Mouse (Mus musculus): ENCODE data around the gene Gpd2. TPM values are rescaled to one million over a fixed set of nuclear protein-coding genes. Genes with fewer than 3 reads are reported as not detected.

The Gpd2 gene
- total RNA-seq, 2 experiments from 2014 or later = 151 to 203 TPM

DNA sequence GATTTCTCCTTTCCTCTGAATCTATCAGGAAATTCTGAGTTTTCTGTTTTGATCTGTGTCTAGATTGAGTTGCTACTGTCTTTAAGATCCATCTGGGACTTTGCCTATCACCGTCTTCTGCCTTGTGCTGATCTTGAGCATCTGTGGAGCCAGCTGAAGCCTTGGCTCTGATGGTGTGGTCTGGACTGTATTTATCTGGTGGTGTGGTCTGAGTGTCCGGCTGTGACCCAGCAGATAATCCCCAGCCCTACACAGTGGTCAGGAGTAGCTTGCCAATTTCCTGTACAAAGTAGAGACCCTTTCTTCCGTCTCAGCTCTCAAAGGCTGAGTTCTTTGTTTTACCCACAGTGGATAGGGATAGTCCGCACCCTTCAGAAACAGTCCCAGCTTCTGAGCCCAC lies 58.6 kb downstream of the Gpd2 start:
- no peak for DNase-seq (ENCODE audit: low spot score)

DNA sequence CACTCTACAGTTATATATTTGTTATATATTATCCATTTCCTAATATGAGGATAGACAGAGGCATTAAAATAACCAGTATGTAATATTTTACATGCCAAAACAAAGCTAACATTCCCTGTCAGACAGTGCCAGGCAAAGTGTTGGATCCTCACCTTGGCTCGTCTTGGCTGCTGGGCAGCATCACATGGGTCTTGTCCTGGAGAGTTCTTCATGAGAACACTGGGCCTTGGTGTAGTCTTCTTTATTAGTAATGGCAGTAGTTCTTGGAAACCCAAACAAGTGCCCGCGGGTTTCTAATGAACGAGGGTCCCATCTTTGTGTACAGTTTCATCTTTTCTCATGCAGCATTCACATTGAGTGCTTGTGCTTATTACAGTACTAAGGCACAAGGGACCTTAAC lies 59.8 kb downstream of the Gpd2 start:
- peak; percentile 49 for DNase-seq (ENCODE audit: low spot score)

DNA sequence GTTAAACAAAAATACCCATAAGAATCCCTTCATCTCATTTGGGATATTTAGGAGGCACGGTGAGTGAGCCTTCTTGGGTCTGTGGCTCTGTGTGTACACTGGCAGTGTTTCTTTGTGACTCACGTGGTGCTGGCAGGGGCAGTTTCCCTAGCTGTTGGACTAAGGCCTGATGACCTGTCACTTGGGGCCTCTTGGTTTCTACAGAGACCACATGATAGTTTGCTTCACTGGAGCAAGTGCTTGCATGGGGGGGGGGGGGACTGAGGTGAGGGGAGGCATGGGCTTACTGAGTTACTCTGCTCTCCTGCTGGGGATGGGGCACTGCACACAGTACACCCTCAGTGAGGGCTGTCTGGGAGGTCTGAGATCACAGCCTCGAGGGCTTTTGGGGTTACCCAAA lies 64.1 kb downstream of the Gpd2 start:
- peak; percentile 80 for DNase-seq (ENCODE audit: low spot score)

DNA sequence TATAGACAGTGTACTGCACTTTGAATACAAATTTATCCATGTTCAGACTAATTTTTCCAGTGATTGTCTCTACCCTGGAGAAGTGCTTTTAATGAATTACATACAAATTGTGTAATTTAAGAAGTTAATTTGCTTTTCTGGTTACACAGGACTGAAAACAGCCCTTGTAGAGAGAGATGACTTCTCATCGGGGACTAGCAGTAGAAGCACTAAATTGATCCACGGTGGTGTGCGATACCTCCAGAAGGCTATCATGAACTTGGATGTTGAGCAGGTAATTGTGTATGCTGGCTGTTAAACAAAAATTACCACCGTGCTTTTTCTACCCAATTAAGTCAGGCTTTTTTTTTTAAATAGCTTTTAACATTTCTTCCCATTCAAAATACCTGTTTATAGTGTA lies 66.8 kb downstream of the Gpd2 start:
- DNase-seq (ENCODE audit: low spot score) = no peak

DNA sequence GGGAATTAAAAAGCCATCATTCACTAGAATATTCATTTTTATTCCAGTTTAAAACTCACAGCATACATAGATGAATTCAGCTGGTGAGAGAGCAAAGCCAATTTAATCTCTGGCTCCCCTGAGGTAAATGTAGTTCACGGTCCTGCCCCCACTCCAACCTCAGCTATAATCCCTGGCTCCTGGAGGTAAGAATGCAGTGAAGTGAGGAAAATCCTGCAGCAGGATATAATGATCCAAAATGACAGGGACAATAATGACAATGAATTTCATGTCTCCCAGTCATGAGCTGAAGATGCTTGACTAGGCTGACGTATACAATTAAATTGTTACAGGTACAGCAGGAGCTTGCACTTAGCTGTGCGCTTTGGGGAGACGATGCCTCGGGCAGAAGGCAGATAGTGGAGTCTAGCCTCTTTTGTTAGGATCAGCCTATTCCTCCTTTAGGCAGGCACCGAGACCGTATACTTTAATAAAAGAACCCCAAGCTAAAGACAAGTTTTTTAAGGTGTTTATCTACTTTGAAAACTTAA lies 74.9 kb downstream of the Gpd2 start:
- no peak for DNase-seq (ENCODE audit: low spot score)

DNA sequence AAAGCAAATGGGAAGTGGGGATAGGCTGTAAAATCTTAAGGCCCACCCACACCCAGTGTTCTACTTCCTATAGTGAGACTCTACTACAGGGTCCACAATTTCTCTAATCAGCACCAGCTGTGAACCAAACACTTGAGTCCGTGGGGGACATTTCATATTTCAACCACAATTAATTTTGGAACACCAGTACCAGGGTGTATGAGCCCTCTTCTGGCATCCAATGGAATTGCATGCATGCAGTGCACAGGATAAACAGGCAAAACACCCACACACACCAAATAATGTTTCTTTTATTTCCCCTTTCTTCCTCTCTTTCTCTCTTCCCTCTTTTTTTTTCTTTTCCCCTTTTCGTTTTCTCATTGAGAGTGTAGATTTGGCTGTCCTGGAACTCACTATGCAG lies 78.6 kb downstream of the Gpd2 start:
- DNase-seq (ENCODE audit: low spot score) = peak; percentile 37

DNA sequence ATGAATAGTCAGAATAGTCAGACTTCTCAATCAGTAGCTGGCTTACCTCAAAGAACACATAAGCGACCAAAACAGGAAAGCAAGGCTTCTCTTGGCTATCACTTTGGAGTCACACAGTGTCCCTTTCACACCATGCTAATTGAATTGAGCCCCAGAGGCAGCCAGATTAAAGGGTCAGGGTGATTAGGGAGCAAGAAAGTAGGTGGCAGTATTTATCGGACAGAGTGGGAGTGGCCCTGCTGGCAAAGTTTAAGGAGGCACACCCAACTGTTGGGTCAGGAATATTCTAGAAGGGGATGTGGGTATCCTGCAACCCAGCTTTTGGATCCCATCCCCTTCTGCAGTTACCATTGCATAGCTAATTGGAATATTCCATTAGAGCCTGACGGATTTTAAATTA lies 80.9 kb downstream of the Gpd2 start:
- no peak for DNase-seq (ENCODE audit: low spot score)

DNA sequence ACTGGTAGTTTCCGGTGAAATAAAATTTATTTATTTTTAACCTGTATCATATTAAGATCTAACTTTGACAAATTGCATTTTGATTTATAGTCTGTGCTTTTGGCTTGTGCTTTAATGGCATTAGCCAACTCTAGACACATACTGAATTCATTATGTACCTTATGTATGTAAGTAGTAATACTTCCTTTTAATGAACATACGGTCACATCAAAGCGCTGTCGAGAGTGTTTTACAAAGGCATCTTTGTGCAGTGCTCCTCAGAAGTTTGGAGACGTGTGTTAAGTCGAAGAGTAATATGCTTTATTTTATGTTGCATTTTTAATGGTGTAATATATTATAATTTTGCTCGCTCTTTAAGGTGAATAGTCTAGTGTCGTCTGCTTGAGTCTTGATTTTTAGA lies 88.7 kb downstream of the Gpd2 start:
- no peak for DNase-seq (ENCODE audit: low spot score)

DNA sequence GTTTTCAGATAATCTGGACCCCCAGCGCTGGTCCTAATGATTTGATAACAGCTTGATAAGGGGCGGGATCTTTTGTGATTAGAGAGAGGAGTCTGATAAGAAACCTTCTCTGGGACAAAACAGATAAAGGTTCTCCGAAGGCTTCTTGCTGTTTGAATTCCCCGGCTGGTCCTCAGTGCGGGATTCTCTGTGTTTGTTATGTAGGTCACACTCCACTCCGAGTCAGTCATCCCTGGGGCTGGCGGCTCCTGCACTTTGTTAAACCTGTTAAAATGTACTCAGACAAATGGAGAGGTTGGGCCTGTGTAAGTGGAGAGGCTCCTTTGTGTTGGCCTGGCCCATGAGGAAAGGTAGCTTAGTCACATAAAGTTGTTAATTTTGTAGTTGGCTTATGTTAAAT lies 91.9 kb downstream of the Gpd2 start:
- DNase-seq (ENCODE audit: low spot score) = no peak

DNA sequence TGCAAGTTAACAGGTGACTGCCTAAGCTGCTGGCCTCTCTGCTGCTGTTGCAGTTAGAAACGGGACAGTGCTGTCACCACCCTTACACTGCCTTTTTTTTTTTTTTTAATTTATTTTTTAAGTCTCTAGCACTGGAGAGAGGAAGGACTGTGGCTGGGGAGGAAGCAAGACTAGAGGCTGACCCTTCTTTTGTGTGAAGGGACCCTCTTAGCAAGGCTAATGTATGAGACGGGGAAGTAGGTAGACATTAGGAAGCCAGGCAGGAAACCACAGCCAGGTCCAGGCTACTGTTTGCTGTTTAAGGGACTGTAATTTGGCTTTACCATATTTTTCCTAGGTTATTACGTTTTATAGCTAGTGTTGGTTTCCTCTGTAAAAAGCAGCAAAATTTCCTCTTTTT lies 93.4 kb downstream of the Gpd2 start:
- no peak for DNase-seq (ENCODE audit: low spot score)

DNA sequence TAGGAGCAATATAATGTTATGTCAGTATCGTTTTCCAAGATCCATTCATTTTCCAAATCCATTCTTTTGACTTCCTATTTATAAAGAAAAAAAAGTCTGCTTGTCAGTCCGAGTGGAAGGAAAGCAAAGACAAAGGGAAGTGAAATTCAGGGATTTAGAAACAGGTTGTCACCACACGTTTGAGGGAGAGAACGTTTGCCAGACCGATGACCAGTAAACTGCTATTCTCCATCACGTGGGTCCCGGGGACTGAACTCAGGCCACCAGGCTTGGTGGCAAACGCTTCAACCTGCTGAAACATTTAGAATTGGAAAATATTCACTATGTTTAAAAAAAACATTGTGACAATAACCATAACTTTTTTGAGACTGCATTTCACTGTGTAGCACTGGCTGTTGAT lies 93.8 kb downstream of the Gpd2 start:
- no peak for DNase-seq (ENCODE audit: low spot score)

DNA sequence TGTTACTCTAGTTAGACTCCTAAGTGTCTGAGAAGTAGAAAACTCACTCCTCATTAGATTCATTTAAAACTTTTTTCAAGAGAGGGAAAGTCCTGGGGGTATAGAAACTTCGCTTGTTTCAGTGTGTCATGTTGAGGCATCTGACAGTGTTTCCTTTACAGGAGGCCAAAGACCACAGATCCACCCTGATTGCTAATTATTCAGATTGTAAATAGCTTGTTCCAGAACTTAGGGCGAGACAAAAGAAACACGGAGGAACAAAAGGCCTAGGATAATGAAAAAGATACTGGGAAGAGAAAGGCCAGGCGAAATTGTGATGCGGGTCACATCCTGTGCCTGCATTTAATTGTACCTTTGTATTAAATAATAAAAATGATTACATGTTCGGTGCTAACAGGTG lies 96.0 kb downstream of the Gpd2 start:
- no peak for DNase-seq (ENCODE audit: low spot score)

DNA sequence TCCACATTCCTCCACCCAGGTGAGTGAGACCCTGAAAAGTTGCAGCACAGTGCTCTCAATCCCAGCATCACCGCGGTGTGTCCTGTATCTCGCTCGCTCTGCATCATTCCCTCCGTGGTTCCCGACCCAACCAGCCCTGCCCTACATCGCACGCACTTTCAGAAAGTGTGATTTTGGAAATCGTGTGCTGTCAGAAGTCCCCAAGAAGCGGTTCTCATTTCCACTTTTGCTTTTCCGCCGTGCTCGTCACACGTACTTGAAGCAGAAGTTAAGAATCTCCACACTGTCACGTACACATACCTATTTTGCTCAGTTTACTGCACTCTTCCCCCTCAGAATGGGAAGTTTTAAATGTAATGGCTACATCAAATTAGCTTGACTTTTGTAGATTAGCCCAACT lies 98.0 kb downstream of the Gpd2 start:
- DNase-seq (ENCODE audit: low spot score) = no peak

DNA sequence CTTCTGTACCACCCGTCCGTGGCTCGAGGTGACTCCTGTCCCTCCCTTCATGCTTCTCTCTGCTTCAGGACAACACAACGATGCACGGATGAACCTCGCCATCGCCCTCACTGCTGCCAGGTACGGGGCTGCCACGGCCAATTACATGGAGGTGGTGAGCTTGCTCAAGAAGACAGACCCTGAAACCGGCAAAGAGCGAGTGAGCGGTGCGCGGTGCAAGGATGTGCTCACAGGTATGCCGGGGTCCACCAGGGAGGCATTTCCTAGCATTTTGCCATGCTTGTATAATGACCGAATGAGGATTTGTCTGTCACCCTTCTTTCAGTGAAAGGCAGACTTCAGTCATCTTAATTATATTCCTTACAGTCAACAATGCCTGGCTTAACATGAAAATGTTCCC lies 101.3 kb downstream of the Gpd2 start:
- no peak for DNase-seq (ENCODE audit: low spot score)

DNA sequence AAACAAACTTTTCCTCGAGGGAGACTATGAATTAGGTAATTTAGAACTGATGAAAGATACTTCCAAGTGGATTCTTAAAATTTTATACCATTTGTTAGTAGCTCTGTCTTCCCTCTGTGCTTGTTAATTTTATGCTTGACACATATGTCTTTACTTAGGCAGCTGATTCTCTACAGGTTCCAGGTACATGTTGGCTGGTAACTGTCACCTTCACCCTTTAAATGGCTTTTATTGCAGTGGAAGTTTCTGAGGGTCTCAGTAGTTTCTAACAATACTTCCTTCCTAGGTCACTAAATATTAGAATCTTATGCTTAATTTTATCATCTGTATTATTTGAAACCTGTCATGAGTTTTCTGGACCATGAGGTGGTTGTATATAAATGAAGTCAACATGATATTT lies 105.5 kb downstream of the Gpd2 start:
- no peak for DNase-seq (ENCODE audit: low spot score)

DNA sequence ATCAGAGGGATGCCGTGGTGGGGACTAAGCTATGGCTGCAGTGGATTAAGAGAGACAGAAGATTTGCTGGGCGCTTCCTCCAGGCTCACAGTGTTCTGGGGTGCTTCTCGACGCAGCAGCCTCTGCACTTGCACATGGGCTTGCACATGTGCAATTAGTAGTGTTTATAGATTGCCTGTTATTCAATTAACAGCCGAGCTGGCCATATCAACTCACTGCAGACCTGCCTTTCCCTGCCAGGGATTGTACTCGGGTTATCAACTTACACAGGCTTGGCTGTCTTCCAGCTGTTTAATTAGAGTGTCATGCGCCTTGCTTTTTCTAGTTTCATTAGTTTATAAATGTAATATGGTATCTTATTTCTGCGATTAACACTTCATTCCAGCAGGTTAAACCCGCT lies 113.2 kb downstream of the Gpd2 start:
- DNase-seq (ENCODE audit: low spot score) = peak; percentile 24

DNA sequence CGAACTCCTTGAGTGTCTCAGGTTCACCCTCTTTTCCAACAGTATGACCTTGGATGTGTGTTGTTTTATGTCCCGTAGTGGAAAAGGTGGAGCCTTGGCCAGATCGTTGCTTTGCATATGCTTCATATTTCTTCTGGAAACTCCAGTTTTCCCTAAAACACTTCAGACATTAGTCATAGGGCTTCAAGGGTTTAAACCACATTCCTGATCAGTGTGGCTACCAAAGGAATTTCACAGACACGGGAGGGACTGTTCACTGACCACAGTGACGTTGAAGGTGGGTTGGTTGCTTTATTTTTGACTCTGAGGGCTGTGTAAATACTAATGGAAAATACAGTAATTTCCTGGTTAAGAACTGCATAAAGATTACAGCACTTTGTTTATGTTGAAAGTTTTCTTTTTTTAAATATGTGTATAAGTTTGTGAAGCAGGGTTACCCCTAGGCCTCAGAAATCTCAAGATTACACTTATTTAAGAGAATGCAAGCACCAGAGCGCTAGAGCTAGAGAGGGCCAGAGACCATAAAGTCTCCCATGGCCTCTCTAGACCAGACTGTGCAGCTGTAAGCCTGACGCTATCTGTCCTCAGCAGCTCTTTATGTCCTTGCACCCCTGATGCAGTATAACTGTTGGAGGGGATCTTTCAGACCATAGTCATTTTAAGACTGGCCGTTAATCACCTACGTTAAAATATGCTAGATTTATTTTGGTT lies 116.4 kb downstream of the Gpd2 start:
- no peak for DNase-seq (ENCODE audit: low spot score)

DNA sequence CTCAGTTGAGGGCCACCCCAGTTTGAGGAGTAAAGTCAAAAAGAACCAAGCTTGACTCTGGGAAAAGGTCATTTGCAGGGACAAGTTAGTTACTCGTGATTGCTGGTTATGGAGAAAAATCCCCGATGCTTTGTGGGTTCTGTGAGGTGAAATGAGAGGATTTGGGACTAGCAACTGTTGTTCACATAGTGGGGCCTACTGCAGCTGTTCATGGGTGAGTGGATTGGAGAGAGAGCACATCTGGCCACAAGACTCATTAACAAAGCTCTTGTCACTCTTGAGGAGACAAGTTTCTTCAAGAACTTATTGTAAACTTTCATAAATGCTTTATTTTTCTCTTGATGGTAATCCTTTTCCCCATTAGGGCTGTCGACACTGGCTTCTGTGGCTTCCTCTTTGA lies 117.4 kb downstream of the Gpd2 start:
- no peak for DNase-seq (ENCODE audit: low spot score)

DNA sequence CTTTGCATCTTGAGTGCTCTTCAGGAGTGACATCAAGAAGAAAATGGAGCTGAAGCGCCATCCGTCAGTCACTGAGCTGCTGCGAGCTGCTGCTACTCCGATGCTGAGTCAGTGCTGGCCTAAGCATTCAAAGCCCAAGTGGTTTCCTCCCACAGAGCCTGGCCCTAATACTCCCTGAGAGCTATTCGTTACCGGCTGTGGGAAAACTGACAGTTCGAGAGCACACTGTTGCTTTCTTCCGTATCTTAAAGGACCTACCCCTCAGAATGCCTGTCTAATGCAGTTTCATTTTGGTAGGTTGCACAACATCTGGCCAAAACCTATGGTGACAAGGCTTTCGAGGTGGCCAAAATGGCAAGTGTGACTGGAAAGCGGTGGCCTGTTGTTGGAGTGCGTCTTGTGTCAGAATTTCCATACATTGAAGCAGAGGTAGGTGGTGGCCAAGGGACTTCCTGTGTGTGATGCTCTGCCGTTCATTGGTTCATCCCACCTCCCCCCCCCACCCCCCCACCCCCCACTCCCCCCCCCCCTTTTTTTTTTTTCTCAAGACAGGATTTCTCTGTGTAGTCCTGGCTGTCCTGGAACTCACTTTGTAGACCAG lies 118.9 kb downstream of the Gpd2 start:
- DNase-seq (ENCODE audit: low spot score) = no peak

DNA sequence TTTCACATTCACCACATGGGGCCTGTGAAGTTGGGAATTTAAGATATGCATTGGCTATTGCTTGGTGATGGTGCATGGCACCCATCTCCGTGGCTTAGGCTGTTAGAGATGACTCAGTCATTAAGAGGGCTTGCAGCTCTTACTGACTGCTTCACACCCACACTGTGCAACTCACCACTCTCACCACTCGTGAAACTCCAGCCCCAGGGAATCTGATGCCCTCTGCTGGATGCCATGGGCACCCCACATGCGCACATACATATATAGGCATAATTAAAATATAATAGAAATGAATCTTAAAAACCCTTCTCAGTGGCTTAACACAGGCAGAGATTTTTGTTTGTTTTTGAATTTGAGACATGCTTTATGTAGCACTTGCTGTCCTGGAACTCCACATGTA lies 125.1 kb downstream of the Gpd2 start:
- peak; percentile 13 for DNase-seq (ENCODE audit: low spot score)

DNA sequence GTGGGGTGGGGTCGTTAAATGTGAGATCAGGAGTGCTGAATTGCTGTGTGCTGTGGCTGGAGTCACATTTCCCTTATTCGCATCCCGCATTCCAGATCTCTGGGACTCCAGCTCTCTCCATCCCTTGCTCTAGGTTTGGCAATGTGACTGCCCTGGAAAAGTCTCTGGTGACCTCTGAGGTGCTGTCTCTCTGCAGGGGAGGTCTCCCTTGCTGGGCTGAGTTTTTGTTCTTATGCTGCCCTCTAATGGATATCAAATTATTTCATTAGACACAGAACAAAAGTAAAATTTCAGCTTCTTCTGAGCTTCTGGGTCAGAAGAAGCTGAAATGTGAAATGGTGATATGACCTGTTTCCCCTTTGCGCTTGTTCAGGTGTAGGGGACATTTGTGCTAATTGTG lies 137.2 kb downstream of the Gpd2 start:
- DNase-seq (ENCODE audit: low spot score) = no peak

DNA sequence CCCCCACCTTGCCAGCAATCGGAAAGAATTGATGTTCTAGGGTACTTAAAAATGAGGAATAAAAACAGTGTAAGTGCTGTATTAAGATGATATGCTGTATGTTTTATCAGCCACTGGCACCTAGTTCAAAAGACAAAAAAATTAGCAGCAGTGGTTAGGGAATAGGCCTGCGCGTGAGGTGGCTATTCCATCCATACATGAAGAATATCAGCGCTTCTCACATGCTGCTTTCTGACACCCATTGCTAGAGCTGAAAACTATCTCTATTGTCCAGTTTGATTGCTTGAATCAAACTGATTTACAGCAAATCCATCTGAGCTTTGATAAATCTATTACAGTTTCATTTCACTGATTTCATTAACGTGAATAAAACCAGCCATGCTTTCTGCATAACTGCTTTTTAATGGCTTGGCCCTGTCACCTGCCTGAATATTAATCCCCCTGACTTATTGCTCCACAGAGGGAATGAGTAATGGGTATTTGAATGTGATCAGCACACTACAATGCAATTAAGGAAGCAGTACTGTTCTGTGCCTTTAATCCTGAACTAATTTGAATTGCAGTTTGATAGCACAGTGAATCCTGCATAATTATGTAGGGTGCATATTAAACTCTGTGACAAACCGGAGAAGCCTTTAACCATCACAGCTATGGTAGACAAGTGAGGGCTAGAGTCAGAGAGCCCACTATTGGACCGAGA lies 137.9 kb downstream of the Gpd2 start:
- DNase-seq (ENCODE audit: low spot score) = no peak
